Mouse (Mus musculus) ES-E14 (cell line): ENCODE measurements around the gene Olfr458.

Experiments used
- HCFC1 ChIP-seq: IDR thresholded peaks from 2 replicates; pipeline ENCODE4 v1.6.1; 2012; ENCODE audit warnings: low read length, inconsistent platforms, borderline replicate concordance; ENCODE audit not compliant: insufficient read depth
- MAFK ChIP-seq: IDR thresholded peaks from 2 replicates; pipeline ENCODE4 v1.6.1; 2014; ENCODE audit warnings: mild to moderate bottlenecking, low read depth, low read length, inconsistent platforms; ENCODE audit not compliant: insufficient read depth
- ZC3H11A ChIP-seq: IDR thresholded peaks from 2 replicates; pipeline ENCODE4 v1.6.1; 2012; ENCODE audit warnings: low read depth, mild to moderate bottlenecking, inconsistent platforms, low read length, borderline replicate concordance
- ZNF384 ChIP-seq: IDR thresholded peaks from 2 replicates; pipeline ENCODE4 v1.6.1; 2012; ENCODE audit warnings: low read depth, low read length, inconsistent platforms

- TF ChIP-seq ZNF384 (no peak), HCFC1 (no peak), ZC3H11A (no peak), MAFK (no peak)
Measured at GRCm38 (mm10) chr6:42470542-42470941, 5.5 kb upstream of the Olfr458 start.
